In genomic region chr7:90443101-90444091, GRCm38 (mm10) we compare ENCODE assay signal across 1 mouse cellular context.
TF ChIP-seq lines count a peak whose summit lies in the region.

No protein-coding gene starts in this region.

TF ChIP-seq in C2C12, 6 proteins besides CTCF, POLR2A, EP300 and RAD21:
- TF ChIP-seq CEBPB (IDR thresholded peaks at IDR 0.05; ENCODE audit: low read depth) (no peak), MYOD1 (IDR thresholded peaks at IDR 0.05; ENCODE audit: control insufficient read depth, insufficient read length, low read depth) (no peak), FOSL1 (IDR thresholded peaks at IDR 0.05; ENCODE audit: insufficient read depth, low read length, poor library complexity, severe bottlenecking) (no peak), USF1 (IDR thresholded peaks at IDR 0.05; ENCODE audit: low read depth) (no peak), MYOG (IDR thresholded peaks at IDR 0.05; ENCODE audit: control insufficient read depth, extremely low read depth, insufficient read length) (no peak), MAX (IDR thresholded peaks at IDR 0.05) (no peak)
